Mouse (Mus musculus) erythroblast, adult 5-6 weeks (primary cell): ENCODE measurements around the gene Naif1. TPM values are rescaled to one million over a fixed set of nuclear protein-coding genes. Genes with fewer than 3 reads are reported as not detected.
A peak's percentile ranks its signal among the peaks of the same experiment; 100 is the strongest.

Experiments
- ATAC-seq: replicated peaks from 2 replicates; pipeline ENCODE4 v1.8.0; 2016; ENCODE audit warnings: moderate number of reproducible peaks, mild to moderate bottlenecking, moderate TSS enrichment, inconsistent platforms; ENCODE audit not compliant: poor library complexity, low FRiP score, severe bottlenecking
- total RNA-seq, 2 experiments: library from RNA; stranded (forward) in 1 of 2; stranded (reverse) in 1 of 2; fragments of 150-400 nt in 1 of 2; fragments of 200-764, 138-1000 nt in 1 of 2; gene quantifications; 2 replicates each; pipeline versions ENCODE4 v1.2.3 to v1.2.4; 2015 to 2017; ENCODE audit warnings: low replicate concordance in 2 of 2

Naif1 gene
- total RNA-seq, 2 experiments from 2014 or later: 0.77 to 2.1 TPM

- no peak for ATAC-seq
These were observed 24.7 kb upstream of the Naif1 start for GRCm38 (mm10) chr2:32425568-32425967.

- no peak for ATAC-seq
These were observed 24.1 kb upstream of the Naif1 start for GRCm38 (mm10) chr2:32426141-32426540.

GRCm38 (mm10) chr2:32427720-32428119 lies 22.5 kb upstream of the Naif1 start:
- ATAC-seq: no peak

- ATAC-seq: peak; percentile 47; the same call in 1 of the 2 replicates
These were observed 22.0 kb upstream of the Naif1 start for GRCm38 (mm10) chr2:32428262-32428722.

- no peak for ATAC-seq
These were observed 20.9 kb upstream of the Naif1 start for GRCm38 (mm10) chr2:32429215-32429891.

- no peak for ATAC-seq
These were observed 19.3 kb upstream of the Naif1 start for GRCm38 (mm10) chr2:32430701-32431676.

GRCm38 (mm10) chr2:32436686-32437372 lies 13.4 kb upstream of the Naif1 start:
- no peak for ATAC-seq

- no peak for ATAC-seq
These were observed 12.6 kb upstream of the Naif1 start for GRCm38 (mm10) chr2:32437612-32438166.

- no peak for ATAC-seq
These were observed 11.5 kb upstream of the Naif1 start for GRCm38 (mm10) chr2:32438733-32439132.

GRCm38 (mm10) chr2:32439177-32439576 lies 11.1 kb upstream of the Naif1 start:
- no peak for ATAC-seq

- no peak for ATAC-seq
These were observed 10.1 kb upstream of the Naif1 start for GRCm38 (mm10) chr2:32440164-32440563.

- no peak for ATAC-seq
These were observed 9.6 kb upstream of the Naif1 start for GRCm38 (mm10) chr2:32440632-32441031.

- no peak for ATAC-seq
These were observed 8.7 kb upstream of the Naif1 start for GRCm38 (mm10) chr2:32441550-32441949.

- ATAC-seq: no peak
These were observed 4.7 kb upstream of the Naif1 start for GRCm38 (mm10) chr2:32445535-32445934.

GRCm38 (mm10) chr2:32447264-32447936 lies 2.9 kb upstream of the Naif1 start:
- ATAC-seq: no peak

GRCm38 (mm10) chr2:32448480-32448879 lies 1.8 kb upstream of the Naif1 start:
- no peak for ATAC-seq

GRCm38 (mm10) chr2:32450881-32451844 lies 906 bp downstream of the Naif1 start, which contains the start of gene Slc25a25:
Gene Slc25a25 (minus strand): TSS chr2:32451445.
- ATAC-seq: peak; percentile 84

- ATAC-seq: peak; percentile 90
These were observed 1.7 kb downstream of the Naif1 start for GRCm38 (mm10) chr2:32451870-32452372.
